Comparison of ENCODE assay signal across 21 mouse cellular contexts in the genomic region with DNA sequence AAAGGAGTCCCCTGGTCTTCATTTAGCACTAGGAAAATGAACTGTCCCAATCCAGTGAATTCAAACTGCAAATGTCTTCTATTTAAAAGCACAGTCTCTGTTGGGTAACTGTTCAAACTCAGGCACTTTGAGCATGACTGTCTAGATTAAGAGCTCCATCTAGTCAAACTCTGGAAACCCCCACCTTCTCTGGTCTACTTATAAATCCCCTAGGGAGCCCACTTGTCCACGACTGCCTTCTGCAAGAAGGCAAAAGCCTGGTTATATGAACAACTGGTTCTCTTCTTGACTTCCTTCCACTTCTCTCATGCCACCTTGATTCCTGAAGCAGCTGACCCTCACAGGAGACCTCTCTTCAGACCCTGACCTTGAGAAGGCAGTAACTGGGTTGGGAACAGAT.
DNase-seq lines count a peak whose midpoint lies in the region; TF ChIP-seq lines count a peak whose summit lies in the region.
"Had no signal": no experiment of that assay in that cellular context is flagged by ENCODE, and none has a peak within 500 bp of the region (broad histone marks: within the 10 kb centered on the region; RNA-seq: fewer than 3 reads in every experiment).

No protein-coding gene starts in this region.

- TF ChIP-seq CTCF in CH12.LX (conservative IDR thresholded peaks at IDR 0.05 in 1 of 2, IDR thresholded peaks at IDR 0.05 in 1 of 2; ENCODE audit: low read depth in 2 of 2, low read length in 2 of 2): no peak
- no peak for TF ChIP-seq CTCF in layer of hippocampus, adult 2 months (conservative IDR thresholded peaks at IDR 0.05)

- no peaks in the 10 kb centered on the region for H3K36me3 ChIP-seq in CH12.LX (replicated peaks in 1 of 2; ENCODE audit: control insufficient read depth in 1 of 2, insufficient read depth in 1 of 2, low read length in 1 of 2)
- H3K36me3 ChIP-seq: embryonic facial prominence, embryonic 13.5 days; embryonic facial prominence, embryonic 15.5 days; forebrain, embryonic 10.5 days; forebrain, embryonic 12.5 days had no signal

- intact Hi-C loops in left cerebral cortex, postnatal 4 days (cut with DNase I): no loop called here

- H3K9me3 ChIP-seq in CH12.LX (replicated peaks; ENCODE audit: low read length): no peaks in the 10 kb centered on the region
- H3K9me3 ChIP-seq: embryonic facial prominence, embryonic 13.5 days; embryonic facial prominence, embryonic 15.5 days; forebrain, embryonic 10.5 days; forebrain, embryonic 12.5 days had no signal

- TF ChIP-seq RAD21 in CH12.LX (IDR thresholded peaks at IDR 0.05; ENCODE audit: low read depth, low read length): no peak; the same call in 1 of the 2 replicates

- dilution Hi-C loops in CH12.LX (cut with MboI; ENCODE audit: extremely low pct_ligation_motif_present, extremely low pct_unique_long_range_greater_than_20kb, low sequenced_read_pairs): no loop called here

- TF ChIP-seq EP300 in CH12.LX (IDR thresholded peaks at IDR 0.05; ENCODE audit: low read length): no peak

- TF ChIP-seq POLR2A in CH12.LX (IDR thresholded peaks at IDR 0.05; ENCODE audit: low read depth, low read length): no peak

- no peaks in the 10 kb centered on the region for H3K27me3 ChIP-seq in CH12.LX (replicated peaks)
- H3K27me3 ChIP-seq: embryonic facial prominence, embryonic 13.5 days; embryonic facial prominence, embryonic 15.5 days; forebrain, embryonic 12.5 days had no signal

- H3K9ac ChIP-seq in CH12.LX (ENCODE audit: insufficient read depth, low read depth): no peak overlapping the region
- H3K9ac ChIP-seq: embryonic facial prominence, embryonic 13.5 days; embryonic facial prominence, embryonic 15.5 days; forebrain, embryonic 12.5 days had no signal

- in situ Hi-C loops in CH12.LX (cut with MboI; ENCODE audit: low pct_ligation_motif_present, low pct_unique_long_range_greater_than_20kb, low sequenced_read_pairs): no loop called here

- peaks cover 36 to 50% of the 10 kb centered on the region in 2 experiments for H3K4me1 ChIP-seq in CH12.LX (ENCODE audit: control insufficient read depth in 1 of 2, insufficient read depth in 2 of 2)
- H3K4me1 ChIP-seq: embryonic facial prominence, embryonic 13.5 days; embryonic facial prominence, embryonic 15.5 days; forebrain, embryonic 10.5 days; forebrain, embryonic 12.5 days had no signal

- H3K4me2 ChIP-seq in CH12.LX (ENCODE audit: insufficient read depth, low read depth, poor library complexity, severe bottlenecking): peak overlapping the region; percentile 67
- H3K4me2 ChIP-seq: embryonic facial prominence, embryonic 13.5 days; embryonic facial prominence, embryonic 15.5 days; forebrain, embryonic 12.5 days had no signal

- H3K27ac ChIP-seq in CH12.LX (ENCODE audit: insufficient read depth, low read depth): peak overlapping the region; percentile 63
- H3K27ac ChIP-seq in layer of hippocampus, adult 2 months: no peak overlapping the region
- H3K27ac ChIP-seq: embryonic facial prominence, embryonic 13.5 days; embryonic facial prominence, embryonic 15.5 days; forebrain, embryonic 10.5 days; forebrain, embryonic 12.5 days had no signal

- no peak overlapping the region for H3K4me3 ChIP-seq in CH12.LX (replicated peaks in 1 of 3; ENCODE audit: low read depth in 2 of 3, low read length in 2 of 3, poor library complexity in 1 of 3)
- H3K4me3 ChIP-seq in layer of hippocampus, adult 2 months: no peak overlapping the region
- H3K4me3 ChIP-seq: embryonic facial prominence, embryonic 13.5 days; embryonic facial prominence, embryonic 15.5 days; erythroblast, embryonic 14.5 days; forebrain, embryonic 10.5 days; forebrain, embryonic 12.5 days had no signal

- peak; percentile 4 to 9 for DNase-seq in spleen, postnatal 36 days (ENCODE audit: low spot score in 2 of 2)
- DNase-seq in spleen, postnatal 10 days (ENCODE audit: low spot score in 2 of 2): no peak
- peak; percentile 74 for DNase-seq in CH12.LX (ENCODE audit: extremely low read depth)
- DNase-seq in layer of hippocampus, adult 2 months (ENCODE audit: low spot score in 2 of 2): no peak
- DNase-seq in left cerebral cortex, postnatal 4 days: no peak
- DNase-seq: adrenal gland, adult 2 months; adrenal gland, postnatal 10 days; adrenal gland, postnatal 25 days; B cell, adult 2 months; cerebellum, adult 11 months; cerebellum, adult 18-20 months; cerebellum, adult 8-10 months; cerebellum, adult 9-11 months; cerebellum, postnatal 14 days; cerebellum, postnatal 36 days; embryo, embryonic 11 days had no signal

- H3K79me2 ChIP-seq in CH12.LX (replicated peaks; ENCODE audit: control insufficient read depth, extremely low read depth, insufficient read depth, poor library complexity, severe bottlenecking): no peaks in the 10 kb centered on the region

TF ChIP-seq in CH12.LX, 34 proteins besides CTCF, POLR2A, EP300 and RAD21:
- 0 out of 2 replicates have a peak, but pooled peaks have one; percentile 24 for TF ChIP-seq IRF4 (IDR thresholded peaks at IDR 0.05; ENCODE audit: low read depth, low read length)
- no peak for TF ChIP-seq PAX5 (IDR thresholded peaks at IDR 0.05; ENCODE audit: low read length)
TF ChIP-seq in CH12.LX: peak in this region for 1.

Comparison
In these comparisons a context has a peak if more than half of its experiments do, and no peak if none do; other contexts are left out.
1. DNase-seq: peak in spleen, postnatal 36 days (2 of 2) and CH12.LX (single experiment); none in spleen, postnatal 10 days (0 of 2), layer of hippocampus, adult 2 months (0 of 2) and left cerebral cortex, postnatal 4 days (single experiment).